Mouse (Mus musculus): ENCODE data around the gene Zfp51.
A peak's percentile ranks its signal among the peaks of the same experiment; 100 is the strongest.
"Not testable (repeated sequence)": the region's sequence is repeated elsewhere in the genome, so short reads cannot be mapped to it uniquely, and the experiment has no call there.

The Zfp51 gene

GRCm38 (mm10) chr17:21450138-21450704 lies at the start of gene Zfp51:
Zfp51 (plus strand) TSS chr17:21450374.
- DNase-seq (ENCODE audit: extremely low read depth, insufficient read length, low spot score): peak; percentile 93

- DNase-seq (ENCODE audit: extremely low read depth, insufficient read length, low spot score): peak; percentile 79
Observed at GRCm38 (mm10) chr17:21422664-21423599, 27.2 kb upstream of the Zfp51 start, which contains the start of gene Zfp54. Zfp54 (plus strand) TSS chr17:21423227.

GRCm38 (mm10) chr17:21438806-21439400 lies 11.3 kb upstream of the Zfp51 start:
- DNase-seq (ENCODE audit: extremely low read depth, insufficient read length, low spot score): not testable (repeated sequence)

GRCm38 (mm10) chr17:21449669-21450068 lies 505 bp upstream of the Zfp51 start:
- peak; percentile 10 for DNase-seq (ENCODE audit: extremely low read depth, insufficient read length, low spot score)

GRCm38 (mm10) chr17:21463550-21463949 lies 13.4 kb downstream of the Zfp51 start:
- DNase-seq (ENCODE audit: extremely low read depth, insufficient read length, low spot score): no peak

GRCm38 (mm10) chr17:21472032-21472652 lies 22.0 kb downstream of the Zfp51 start:
- no peak for DNase-seq (ENCODE audit: extremely low read depth, insufficient read length, low spot score)

- no peak for DNase-seq (ENCODE audit: extremely low read depth, insufficient read length, low spot score)
Observed at GRCm38 (mm10) chr17:21472653-21473307, 22.6 kb downstream of the Zfp51 start.

GRCm38 (mm10) chr17:21473362-21474190 lies 23.4 kb downstream of the Zfp51 start:
- DNase-seq (ENCODE audit: extremely low read depth, insufficient read length, low spot score): peak; percentile 27

GRCm38 (mm10) chr17:21474729-21475128 lies 24.6 kb downstream of the Zfp51 start:
- DNase-seq (ENCODE audit: extremely low read depth, insufficient read length, low spot score): peak; percentile 66

- DNase-seq (ENCODE audit: extremely low read depth, insufficient read length, low spot score): not testable (repeated sequence)
Observed at GRCm38 (mm10) chr17:21475290-21475689, 25.1 kb downstream of the Zfp51 start.

GRCm38 (mm10) chr17:21476351-21476750 lies 26.2 kb downstream of the Zfp51 start:
- not testable (repeated sequence) for DNase-seq (ENCODE audit: extremely low read depth, insufficient read length, low spot score)

GRCm38 (mm10) chr17:21478103-21478777 lies 28.1 kb downstream of the Zfp51 start:
- DNase-seq (ENCODE audit: extremely low read depth, insufficient read length, low spot score): peak; percentile 32

- peak; percentile 91 for DNase-seq (ENCODE audit: extremely low read depth, insufficient read length, low spot score)
Observed at GRCm38 (mm10) chr17:21488760-21489499, 38.8 kb downstream of the Zfp51 start, which contains the start of gene Zfp53. Zfp53 (plus strand) TSS chr17:21488998.

- no peak for DNase-seq (ENCODE audit: extremely low read depth, insufficient read length, low spot score)
Observed at GRCm38 (mm10) chr17:21489500-21490001, 39.4 kb downstream of the Zfp51 start.

GRCm38 (mm10) chr17:21501365-21501764 lies 51.2 kb downstream of the Zfp51 start:
- DNase-seq (ENCODE audit: extremely low read depth, insufficient read length, low spot score): no peak

- no peak for DNase-seq (ENCODE audit: extremely low read depth, insufficient read length, low spot score)
Observed at GRCm38 (mm10) chr17:21504524-21504923, 54.4 kb downstream of the Zfp51 start.

- DNase-seq (ENCODE audit: extremely low read depth, insufficient read length, low spot score): no peak
Observed at GRCm38 (mm10) chr17:21506258-21506657, 56.1 kb downstream of the Zfp51 start.

GRCm38 (mm10) chr17:21509756-21510155 lies 59.6 kb downstream of the Zfp51 start:
- DNase-seq (ENCODE audit: extremely low read depth, insufficient read length, low spot score): no peak

Measured in 3134 (cell line).